Mouse (Mus musculus): Measurements from ENCODE around the gene Ptprn2. TPM values are rescaled to one million over a fixed set of nuclear protein-coding genes. Genes with fewer than 3 reads are reported as not detected.

The Ptprn2 gene
- 0.08 TPM in 1 of 2 replicates, not detected in the other for polyA plus RNA-seq (2014; fragmentation: Nextera tagmentation; extraction: Ambion mirVana)

DNA sequence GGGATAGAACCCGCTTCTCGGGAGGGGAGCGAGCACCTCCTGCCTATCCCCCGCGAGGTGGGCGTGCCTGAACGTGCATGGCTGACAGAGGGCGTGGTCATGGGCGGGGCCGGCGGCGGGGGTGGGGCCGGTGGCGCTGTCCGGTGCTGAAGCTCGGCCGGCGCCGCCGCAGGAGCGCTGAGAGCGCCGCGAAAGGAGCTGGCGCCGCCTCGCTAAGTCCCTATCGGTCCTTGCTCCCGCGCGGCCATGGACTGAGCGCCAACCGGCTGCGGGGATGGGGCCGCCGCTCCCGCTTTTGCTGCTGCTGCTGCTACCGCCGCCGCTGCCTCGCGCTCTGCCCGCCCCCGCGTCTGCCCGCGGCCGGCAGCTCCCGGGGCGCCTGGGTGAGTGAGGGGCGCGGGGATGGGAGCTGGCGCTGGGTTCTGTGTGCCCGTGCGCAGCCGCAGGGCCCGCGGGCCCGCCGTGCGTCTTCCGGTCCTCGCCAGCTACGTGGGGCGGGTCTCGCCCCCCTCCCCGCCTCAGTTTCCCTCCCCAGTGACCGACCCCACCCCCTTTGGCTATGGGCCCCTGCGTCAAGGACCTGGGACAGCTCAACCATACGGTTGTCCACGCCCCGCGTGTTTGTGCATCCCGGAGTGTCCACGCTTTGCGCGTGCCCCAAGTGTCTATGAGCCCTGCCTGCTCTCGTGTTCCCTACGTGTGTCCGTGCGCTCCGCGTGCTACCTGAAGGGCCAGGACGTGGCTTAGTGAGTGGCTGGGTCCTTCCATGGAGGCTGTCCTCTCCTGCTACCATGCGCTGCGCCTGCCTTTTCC is at the start of gene Ptprn2:
Gene Ptprn2, plus strand, starts transcription at position 130 of the 813 bp plus-strand sequence.
- no peak within 1 kb of the TSS for H3K27ac ChIP-seq (ENCODE audit: low read depth, low read length)
- H3K9me3 ChIP-seq (ENCODE audit: control insufficient read depth, low read length) = no peaks in the 10 kb centered on the region
- peaks cover 3% of the 10 kb centered on the region; the same call in 1 of the 2 replicates for H3K4me1 ChIP-seq (ENCODE audit: control insufficient read depth, insufficient read depth, low read length)
- peak; percentile 97 for ATAC-seq (ENCODE audit: low FRiP score, low TSS enrichment)
- peaks cover 10% of the 10 kb centered on the region for H3K27me3 ChIP-seq (ENCODE audit: control insufficient read depth, insufficient read depth, low read length)
- H3K4me3 ChIP-seq (ENCODE audit: low read length) = peak within 1 kb of the TSS; percentile 48
- no peaks in the 10 kb centered on the region for H3K36me3 ChIP-seq (ENCODE audit: control insufficient read depth, insufficient read depth, low read length)
- peak within 1 kb of the TSS; percentile 28; the same call in 1 of the 2 replicates for H3K9ac ChIP-seq (ENCODE audit: low read depth, low read length)
- 1% methylated on average over 54 of the region's 86 CpGs for WGBS
- H3K4me2 ChIP-seq (replicated peaks; ENCODE audit: low read depth, low read length) = peak within 1 kb of the TSS; percentile 98

DNA sequence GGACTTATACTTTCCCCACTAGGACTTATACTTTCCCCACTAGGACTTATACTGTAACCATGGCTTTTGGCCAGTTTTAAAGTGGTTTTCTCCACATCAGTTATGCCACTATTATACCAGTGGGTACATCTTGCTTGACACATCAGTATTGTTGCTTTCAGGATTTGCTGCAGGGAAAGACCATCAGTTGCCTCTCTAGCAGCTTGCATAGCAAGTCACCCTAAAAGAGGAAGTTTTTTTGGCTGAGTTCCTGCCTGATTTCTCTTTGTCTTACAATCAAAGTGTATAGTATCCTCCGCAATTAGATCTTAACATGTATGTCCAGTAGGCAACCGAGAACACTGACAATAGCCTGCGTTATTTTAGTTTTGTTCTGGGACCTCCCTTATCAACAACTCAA is 49.4 kb upstream of the Ptprn2 start:
- peaks cover 69% of the 10 kb centered on the region for H3K36me3 ChIP-seq (ENCODE audit: control insufficient read depth, insufficient read depth, low read length)
- WGBS = 90% methylated on average over 3 of the region's 3 CpGs
- H3K4me2 ChIP-seq (replicated peaks; ENCODE audit: low read depth, low read length) = no peak overlapping the region
- no peak overlapping the region for H3K4me3 ChIP-seq (ENCODE audit: low read length)
- H3K27ac ChIP-seq (ENCODE audit: low read depth, low read length) = no peak overlapping the region
- no peaks in the 10 kb centered on the region for H3K27me3 ChIP-seq (ENCODE audit: control insufficient read depth, insufficient read depth, low read length)
- no peak overlapping the region for H3K9ac ChIP-seq (ENCODE audit: low read depth, low read length)
- ATAC-seq (ENCODE audit: low FRiP score, low TSS enrichment) = no peak
- H3K4me1 ChIP-seq (ENCODE audit: control insufficient read depth, insufficient read depth, low read length) = no peaks in the 10 kb centered on the region
- H3K9me3 ChIP-seq (ENCODE audit: control insufficient read depth, low read length) = no peaks in the 10 kb centered on the region

DNA sequence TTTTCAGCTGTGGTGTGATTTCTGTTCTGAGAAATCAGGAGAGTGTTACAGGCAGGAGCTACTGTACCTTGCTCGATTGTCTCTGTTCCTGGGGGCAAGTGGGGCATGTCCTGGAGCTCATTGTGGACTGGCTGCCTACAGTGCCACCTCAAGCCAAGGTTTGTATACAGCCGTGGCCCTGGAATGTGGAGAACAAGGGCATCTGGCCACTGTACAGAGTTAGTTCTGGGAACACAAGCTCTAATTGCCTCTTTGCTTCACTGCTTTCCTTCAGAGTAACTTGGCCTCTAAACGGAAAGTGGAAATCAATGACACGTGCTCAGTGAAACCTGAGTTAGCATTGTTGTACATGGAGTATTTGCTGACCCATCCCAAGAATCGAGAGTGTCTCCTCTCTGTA is 46.9 kb upstream of the Ptprn2 start:
- H3K4me2 ChIP-seq (replicated peaks; ENCODE audit: low read depth, low read length) = no peak overlapping the region
- H3K9me3 ChIP-seq (ENCODE audit: control insufficient read depth, low read length) = no peaks in the 10 kb centered on the region
- no peak overlapping the region for H3K9ac ChIP-seq (ENCODE audit: low read depth, low read length)
- H3K4me3 ChIP-seq (ENCODE audit: low read length) = no peak overlapping the region
- peaks cover 79% of the 10 kb centered on the region for H3K36me3 ChIP-seq (ENCODE audit: control insufficient read depth, insufficient read depth, low read length)
- no peaks in the 10 kb centered on the region for H3K4me1 ChIP-seq (ENCODE audit: control insufficient read depth, insufficient read depth, low read length)
- H3K27ac ChIP-seq (ENCODE audit: low read depth, low read length) = no peak overlapping the region
- WGBS = 59% methylated on average over 5 of the region's 5 CpGs
- peak; percentile 49; the same call in 1 of the 2 replicates for ATAC-seq (ENCODE audit: low FRiP score, low TSS enrichment)
- no peaks in the 10 kb centered on the region for H3K27me3 ChIP-seq (ENCODE audit: control insufficient read depth, insufficient read depth, low read length)

DNA sequence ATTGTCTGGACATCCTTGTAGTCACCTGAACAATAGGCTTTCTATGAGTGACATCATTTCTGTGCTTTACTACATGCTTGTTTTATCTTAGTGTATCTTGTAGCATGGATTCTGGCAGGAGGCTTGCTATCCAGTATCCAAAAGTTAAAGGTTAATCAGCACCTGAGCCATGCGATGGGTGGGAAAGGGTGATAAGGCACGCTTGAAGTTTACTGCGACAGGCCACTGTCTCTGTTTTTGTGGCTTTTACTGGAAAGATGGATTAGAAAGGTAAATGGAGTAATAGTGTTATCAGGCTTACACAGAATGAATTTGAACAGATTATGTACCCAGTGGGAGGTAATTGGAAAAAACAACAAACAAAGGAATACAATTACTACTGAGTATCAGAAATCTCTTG is 43.3 kb upstream of the Ptprn2 start:
- H3K27me3 ChIP-seq (ENCODE audit: control insufficient read depth, insufficient read depth, low read length) = no peaks in the 10 kb centered on the region
- no peak overlapping the region for H3K9ac ChIP-seq (ENCODE audit: low read depth, low read length)
- H3K27ac ChIP-seq (ENCODE audit: low read depth, low read length) = no peak overlapping the region
- no peak overlapping the region for H3K4me3 ChIP-seq (ENCODE audit: low read length)
- no peak overlapping the region for H3K4me2 ChIP-seq (replicated peaks; ENCODE audit: low read depth, low read length)
- ATAC-seq (ENCODE audit: low FRiP score, low TSS enrichment) = no peak
- WGBS = 85% methylated on average over 3 of the region's 3 CpGs
- H3K36me3 ChIP-seq (ENCODE audit: control insufficient read depth, insufficient read depth, low read length) = peaks cover 74% of the 10 kb centered on the region
- no peaks in the 10 kb centered on the region for H3K9me3 ChIP-seq (ENCODE audit: control insufficient read depth, low read length)
- H3K4me1 ChIP-seq (ENCODE audit: control insufficient read depth, insufficient read depth, low read length) = no peaks in the 10 kb centered on the region

DNA sequence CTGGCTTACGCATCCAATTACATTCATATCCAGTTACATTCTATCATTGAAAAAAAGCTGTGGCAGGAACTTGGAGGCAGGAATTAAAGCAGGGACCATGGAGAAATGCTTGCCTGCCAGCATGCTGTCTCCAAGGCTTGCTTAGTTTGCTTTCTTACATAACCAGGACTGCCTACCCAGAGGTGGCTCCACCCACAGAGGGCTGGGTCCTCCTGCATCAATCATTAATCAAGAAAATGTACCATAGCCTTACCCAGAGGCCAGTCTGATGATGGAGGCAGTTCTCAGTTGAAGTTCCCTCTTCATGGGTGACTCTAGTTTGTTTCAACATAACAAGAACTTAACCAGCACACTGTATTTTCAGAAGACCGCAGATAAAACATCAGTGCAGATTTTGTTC is 36.0 kb upstream of the Ptprn2 start:
- peak; percentile 60; the same call in 1 of the 2 replicates for ATAC-seq (ENCODE audit: low FRiP score, low TSS enrichment)
- peaks cover 43% of the 10 kb centered on the region for H3K36me3 ChIP-seq (ENCODE audit: control insufficient read depth, insufficient read depth, low read length)

DNA sequence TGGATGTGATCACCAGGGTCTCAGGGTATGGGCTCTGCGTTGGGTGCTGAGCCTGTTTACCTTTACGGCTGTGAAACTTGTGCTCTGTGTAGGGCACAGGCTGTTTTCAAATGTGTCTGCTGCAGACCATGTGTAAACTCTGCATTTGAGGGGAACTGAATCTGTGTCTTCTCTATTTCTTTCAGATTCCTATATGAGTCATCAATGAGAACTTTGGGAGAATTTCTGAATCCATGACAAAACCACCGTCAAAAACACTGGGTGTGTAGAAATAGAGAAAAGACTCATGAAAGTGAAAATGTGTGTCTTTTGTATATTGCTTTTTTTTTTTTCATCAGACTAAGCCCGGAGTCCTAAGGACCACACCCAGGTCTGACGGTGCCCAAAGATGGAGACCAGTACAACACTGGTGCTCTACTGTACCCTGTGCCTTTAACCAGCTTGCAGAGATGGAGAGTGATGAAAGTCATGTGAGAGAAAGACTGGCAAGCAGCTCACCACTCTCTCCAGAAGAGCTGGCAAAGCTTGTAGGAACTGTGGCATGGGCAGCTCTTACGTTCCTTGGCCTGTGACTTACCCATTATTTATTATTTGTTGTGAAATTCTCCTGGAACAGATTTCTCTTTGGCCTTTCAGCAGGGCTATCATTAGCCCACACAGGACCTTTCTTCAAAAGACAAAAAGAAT is 25.0 kb upstream of the Ptprn2 start:
- Histone ChIP-seq H3K9ac (ENCODE audit: low read depth, low read length) (no peak overlapping the region), H3K36me3 (ENCODE audit: control insufficient read depth, insufficient read depth, low read length) (peaks cover 27% of the 10 kb centered on the region; the same call in 1 of the 2 replicates), H3K4me1 (ENCODE audit: control insufficient read depth, insufficient read depth, low read length) (no peaks in the 10 kb centered on the region), H3K4me2 (replicated peaks; ENCODE audit: low read depth, low read length) (no peak overlapping the region), H3K27ac (ENCODE audit: low read depth, low read length) (no peak overlapping the region), H3K27me3 (ENCODE audit: control insufficient read depth, insufficient read depth, low read length) (no peaks in the 10 kb centered on the region), H3K9me3 (ENCODE audit: control insufficient read depth, low read length) (no peaks in the 10 kb centered on the region), H3K4me3 (ENCODE audit: low read length) (no peak overlapping the region)
- no peak for ATAC-seq (ENCODE audit: low FRiP score, low TSS enrichment)
- 96% methylated on average over 6 of the region's 6 CpGs for WGBS

More for the DNA sequence above, 36.0 kb upstream of the Ptprn2 start:
- H3K9me3 ChIP-seq (ENCODE audit: control insufficient read depth, low read length) = no peaks in the 10 kb centered on the region
- no peak overlapping the region for H3K9ac ChIP-seq (ENCODE audit: low read depth, low read length)
- no peaks in the 10 kb centered on the region for H3K27me3 ChIP-seq (ENCODE audit: control insufficient read depth, insufficient read depth, low read length)
- no peak overlapping the region for H3K4me3 ChIP-seq (ENCODE audit: low read length)
- 93% methylated on average over 2 of the region's 2 CpGs for WGBS
- no peaks in the 10 kb centered on the region for H3K4me1 ChIP-seq (ENCODE audit: control insufficient read depth, insufficient read depth, low read length)
- no peak overlapping the region for H3K4me2 ChIP-seq (replicated peaks; ENCODE audit: low read depth, low read length)
- H3K27ac ChIP-seq (ENCODE audit: low read depth, low read length) = no peak overlapping the region

DNA sequence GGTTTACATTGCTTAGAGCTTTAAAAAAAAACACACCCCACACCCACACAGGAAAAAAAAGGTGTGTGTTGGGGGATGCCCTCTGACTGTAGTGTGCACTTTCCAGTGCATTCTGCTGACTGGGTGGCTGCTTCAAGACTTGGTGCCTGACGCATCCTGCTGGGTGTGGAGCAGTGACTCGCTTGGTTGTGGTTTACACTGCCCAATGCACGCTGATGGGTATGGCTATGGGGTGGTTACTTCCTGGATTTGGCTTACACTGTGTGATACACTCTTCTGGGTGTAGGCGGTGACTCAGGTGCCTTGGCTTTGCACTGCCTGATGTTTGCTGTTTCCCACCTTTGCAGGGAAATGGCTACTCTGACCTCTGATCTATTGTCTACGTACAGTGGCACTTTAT is 18.5 kb upstream of the Ptprn2 start:
- Histone ChIP-seq H3K9me3 (ENCODE audit: control insufficient read depth, low read length) (no peaks in the 10 kb centered on the region), H3K27ac (ENCODE audit: low read depth, low read length) (no peak overlapping the region), H3K9ac (ENCODE audit: low read depth, low read length) (no peak overlapping the region), H3K4me1 (ENCODE audit: control insufficient read depth, insufficient read depth, low read length) (no peaks in the 10 kb centered on the region), H3K4me3 (ENCODE audit: low read length) (no peak overlapping the region), H3K36me3 (ENCODE audit: control insufficient read depth, insufficient read depth, low read length) (peaks cover 2% of the 10 kb centered on the region; the same call in 1 of the 2 replicates), H3K4me2 (replicated peaks; ENCODE audit: low read depth, low read length) (no peak overlapping the region), H3K27me3 (ENCODE audit: control insufficient read depth, insufficient read depth, low read length) (no peaks in the 10 kb centered on the region)
- no peak for ATAC-seq (ENCODE audit: low FRiP score, low TSS enrichment)
- 96% methylated on average over 5 of the region's 5 CpGs for WGBS

DNA sequence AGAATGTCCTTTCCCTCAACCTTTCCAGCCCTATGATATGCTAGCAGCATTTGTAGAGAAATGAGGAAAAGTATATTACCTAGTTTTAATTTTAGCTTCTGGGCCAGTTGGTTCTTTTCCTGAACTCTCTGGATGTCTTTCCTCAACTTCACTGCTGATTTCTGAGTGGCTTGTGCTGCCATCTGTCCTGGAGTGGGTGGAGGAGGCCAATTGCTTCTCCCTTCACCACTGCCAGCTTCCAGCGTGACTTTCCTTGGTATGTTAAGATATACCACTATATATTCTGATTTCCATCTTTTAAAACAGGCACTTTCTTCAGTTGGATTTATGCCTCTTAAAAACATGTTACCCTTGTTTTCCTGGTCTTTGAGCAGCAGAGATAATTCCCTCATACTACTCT is 17.2 kb upstream of the Ptprn2 start:
- WGBS = 81% methylated on average over 1 of the region's 1 CpGs
- H3K9ac ChIP-seq (ENCODE audit: low read depth, low read length) = no peak overlapping the region
- H3K4me2 ChIP-seq (replicated peaks; ENCODE audit: low read depth, low read length) = no peak overlapping the region
- no peaks in the 10 kb centered on the region for H3K27me3 ChIP-seq (ENCODE audit: control insufficient read depth, insufficient read depth, low read length)
- H3K9me3 ChIP-seq (ENCODE audit: control insufficient read depth, low read length) = no peaks in the 10 kb centered on the region
- H3K27ac ChIP-seq (ENCODE audit: low read depth, low read length) = no peak overlapping the region
- no peaks in the 10 kb centered on the region for H3K4me1 ChIP-seq (ENCODE audit: control insufficient read depth, insufficient read depth, low read length)
- ATAC-seq (ENCODE audit: low FRiP score, low TSS enrichment) = no peak
- no peak overlapping the region for H3K4me3 ChIP-seq (ENCODE audit: low read length)
- peaks cover 2% of the 10 kb centered on the region; the same call in 1 of the 2 replicates for H3K36me3 ChIP-seq (ENCODE audit: control insufficient read depth, insufficient read depth, low read length)

DNA sequence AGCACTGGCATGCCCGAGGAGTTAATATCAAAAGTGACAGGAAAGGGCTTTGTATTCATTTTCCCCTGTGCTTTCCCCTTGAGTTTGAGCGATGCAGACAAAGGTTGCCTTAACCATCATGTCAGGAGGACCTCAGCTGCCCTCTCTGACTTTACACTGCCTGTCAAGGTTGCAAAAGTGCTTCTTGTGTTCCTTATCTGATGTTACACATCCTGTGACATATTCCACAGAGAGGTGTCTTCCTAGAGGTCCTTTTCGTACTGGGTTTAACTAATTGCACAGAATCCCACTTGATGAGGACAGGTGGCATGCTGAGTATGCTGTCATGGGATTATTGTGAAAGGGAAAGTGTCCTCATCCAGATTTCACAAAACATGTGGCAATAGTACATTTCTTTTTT is 16.4 kb upstream of the Ptprn2 start:
- no peaks in the 10 kb centered on the region for H3K4me1 ChIP-seq (ENCODE audit: control insufficient read depth, insufficient read depth, low read length)
- WGBS = 90% methylated on average over 3 of the region's 3 CpGs
- H3K4me3 ChIP-seq (ENCODE audit: low read length) = no peak overlapping the region
- no peak overlapping the region for H3K27ac ChIP-seq (ENCODE audit: low read depth, low read length)
- ATAC-seq (ENCODE audit: low FRiP score, low TSS enrichment) = no peak
- no peak overlapping the region for H3K9ac ChIP-seq (ENCODE audit: low read depth, low read length)
- H3K36me3 ChIP-seq (ENCODE audit: control insufficient read depth, insufficient read depth, low read length) = peaks cover 2% of the 10 kb centered on the region; the same call in 1 of the 2 replicates
- no peak overlapping the region for H3K4me2 ChIP-seq (replicated peaks; ENCODE audit: low read depth, low read length)
- no peaks in the 10 kb centered on the region for H3K9me3 ChIP-seq (ENCODE audit: control insufficient read depth, low read length)
- no peaks in the 10 kb centered on the region for H3K27me3 ChIP-seq (ENCODE audit: control insufficient read depth, insufficient read depth, low read length)
